Mouse (Mus musculus) heart, adult 2 months (tissue): Measurements from ENCODE around the gene Megf6. TPM values are rescaled to one million over a fixed set of nuclear protein-coding genes. Genes with fewer than 3 reads are reported as not detected.

ENCODE experiments used
- DNase-seq, 2 experiments: peaks; one replicate each; pipeline ENCODE4 v3.0.0; 2021
- H3K27ac ChIP-seq: fragments of 200-600 bp; 2 replicates; pipeline ENCODE4 v1.8.1; 2022
- H3K27me3 ChIP-seq: fragments of 200-500 bp; 2 replicates; pipeline ENCODE4 v1.6.1; 2012; ENCODE audit warnings: mild to moderate bottlenecking, low read length, inconsistent platforms, mixed read lengths; ENCODE audit not compliant: control insufficient read depth, insufficient read depth
- H3K36me3 ChIP-seq: fragments of 200-500 bp; 2 replicates; pipeline ENCODE4 v1.6.1; 2012; ENCODE audit warnings: low read length, inconsistent platforms; ENCODE audit not compliant: control insufficient read depth, insufficient read depth
- H3K4me1 ChIP-seq: fragments of 200-500 bp; 2 replicates; pipeline ENCODE4 v1.6.1; 2011; ENCODE audit warnings: low read length; ENCODE audit not compliant: control insufficient read depth, insufficient read depth
- H3K4me3 ChIP-seq: fragments of 200-600 bp; 2 replicates; pipeline ENCODE4 v1.8.1; 2022
- H3K79me2 ChIP-seq: fragments of 200-500 bp; replicated peaks from 2 replicates; pipeline ENCODE4 v1.6.1; 2012; ENCODE audit warnings: mild to moderate bottlenecking, inconsistent platforms, low read length, moderate library complexity, mixed read lengths; ENCODE audit not compliant: control insufficient read depth, insufficient read depth
- H3K9ac ChIP-seq: fragments of 200-500 bp; 2 replicates; pipeline ENCODE4 v1.6.1; 2012; ENCODE audit warnings: low read depth, mild to moderate bottlenecking, control low read depth, inconsistent platforms, low read length, mixed read lengths
- CTCF ChIP-seq: fragments of 200-600 bp; IDR thresholded peaks from 2 replicates; pipeline ENCODE4 v1.8.1; 2022; ENCODE audit warnings: antibody characterized with exemption, mild to moderate bottlenecking, moderate library complexity
- EP300 ChIP-seq: fragments of 200-500 bp; IDR thresholded peaks from 2 replicates; pipeline ENCODE4 v1.6.1; 2011; ENCODE audit warnings: low read depth, low read length, control low read depth; ENCODE audit not compliant: insufficient read depth
- POLR2A ChIP-seq: fragments of 200-500 bp; IDR thresholded peaks from 2 replicates; pipeline ENCODE4 v1.6.1; 2011; ENCODE audit warnings: mild to moderate bottlenecking, low read depth, low read length, control low read depth; ENCODE audit not compliant: insufficient read depth
- WGBS: fragments of 180-500 bp; shearing (Covaris S2); methylation state at CpG from one replicate; pipeline ENCODE4 v1.1.7; 2018; 5-methylcytosine and 5-hydroxymethylcytosine counted together
- intact Hi-C: fragments of 180-260 bp; cut with DNase I; formaldehyde crosslinking; loops from one replicate; pipeline ENCODE4 v1.15.1; 2025
- polyA plus RNA-seq: library from polyadenylated mRNA; depleted of rRNA; stranded (reverse); fragments of >200 nt; gene quantifications from 2 replicates; pipeline ENCODE4 v1.2.3, GENCODE M21; 2012
- total RNA-seq, 2 experiments: library from RNA; stranded (reverse); gene quantifications; 2 replicates each; pipeline ENCODE4 v1.2.3; 2021

The Megf6 gene
- total and polyA plus RNA-seq, 3 experiments: 4.1 to 4.9 (median 4.3) TPM

DNA sequence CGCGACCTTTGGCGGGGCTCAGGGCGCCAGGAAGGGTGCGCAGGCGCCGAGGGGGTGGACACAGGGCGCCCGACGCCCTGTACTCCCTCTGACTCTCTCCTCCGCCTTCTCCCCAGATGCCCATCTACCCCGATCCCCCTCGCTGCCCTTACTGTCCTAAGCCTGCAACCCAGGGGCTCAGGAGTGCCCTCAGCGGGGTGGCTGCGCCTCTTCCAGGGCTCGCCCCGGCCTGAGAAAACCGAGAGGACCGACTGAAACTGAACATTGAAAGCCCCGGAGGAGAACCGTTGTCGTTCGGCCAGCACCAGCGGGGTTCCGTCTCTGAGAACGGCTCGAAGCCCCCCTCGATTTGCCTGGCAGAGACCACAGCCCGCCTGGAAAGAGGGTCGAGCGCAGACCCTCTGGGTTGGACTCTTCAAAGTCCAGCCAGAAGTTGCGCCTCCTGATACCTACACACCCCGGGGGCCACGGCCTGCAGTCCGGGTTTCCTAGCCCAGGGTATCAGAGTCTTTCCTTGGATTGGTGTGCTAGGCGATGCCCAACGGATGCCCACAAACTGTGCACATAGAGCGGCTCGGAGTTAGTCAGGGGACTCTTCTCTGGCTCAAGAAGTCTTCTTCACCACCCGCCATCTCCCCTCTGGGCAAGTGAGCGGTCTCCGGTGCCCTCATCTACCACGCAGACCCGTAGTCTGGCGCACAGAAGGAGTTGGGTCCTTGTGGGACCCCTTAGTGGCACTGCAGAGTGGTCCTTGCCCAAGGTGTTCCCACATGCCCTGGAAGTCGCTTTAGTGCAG is 30.1 kb upstream of the Megf6 start:
- Histone ChIP-seq H3K79me2 (0 out of 2 replicates have a peak, but pooled peaks cover 2% of the 10 kb centered on the region), H3K36me3 (no peaks in the 10 kb centered on the region), H3K27ac (no peak overlapping the region), H3K9ac (peak overlapping the region; percentile 52), H3K27me3 (peaks cover 21% of the 10 kb centered on the region), H3K4me3 (peak overlapping the region; percentile 87), H3K4me1 (peaks cover 5% of the 10 kb centered on the region; the same call in 1 of the 2 replicates)
- 2% methylated on average over 37 of the region's 46 CpGs for WGBS
- intact Hi-C loops: loop anchor here (5.0 to 10.0 kb wide), 2 partner anchors 128 to 186 kb away; partner anchors contain the start of genes A430005L14Rik and Lrrc47
- TF ChIP-seq EP300: no peak
- TF ChIP-seq CTCF: no peak
- no peak for TF ChIP-seq POLR2A
- peak in 1 of 2 experiments; percentile 55 for DNase-seq

DNA sequence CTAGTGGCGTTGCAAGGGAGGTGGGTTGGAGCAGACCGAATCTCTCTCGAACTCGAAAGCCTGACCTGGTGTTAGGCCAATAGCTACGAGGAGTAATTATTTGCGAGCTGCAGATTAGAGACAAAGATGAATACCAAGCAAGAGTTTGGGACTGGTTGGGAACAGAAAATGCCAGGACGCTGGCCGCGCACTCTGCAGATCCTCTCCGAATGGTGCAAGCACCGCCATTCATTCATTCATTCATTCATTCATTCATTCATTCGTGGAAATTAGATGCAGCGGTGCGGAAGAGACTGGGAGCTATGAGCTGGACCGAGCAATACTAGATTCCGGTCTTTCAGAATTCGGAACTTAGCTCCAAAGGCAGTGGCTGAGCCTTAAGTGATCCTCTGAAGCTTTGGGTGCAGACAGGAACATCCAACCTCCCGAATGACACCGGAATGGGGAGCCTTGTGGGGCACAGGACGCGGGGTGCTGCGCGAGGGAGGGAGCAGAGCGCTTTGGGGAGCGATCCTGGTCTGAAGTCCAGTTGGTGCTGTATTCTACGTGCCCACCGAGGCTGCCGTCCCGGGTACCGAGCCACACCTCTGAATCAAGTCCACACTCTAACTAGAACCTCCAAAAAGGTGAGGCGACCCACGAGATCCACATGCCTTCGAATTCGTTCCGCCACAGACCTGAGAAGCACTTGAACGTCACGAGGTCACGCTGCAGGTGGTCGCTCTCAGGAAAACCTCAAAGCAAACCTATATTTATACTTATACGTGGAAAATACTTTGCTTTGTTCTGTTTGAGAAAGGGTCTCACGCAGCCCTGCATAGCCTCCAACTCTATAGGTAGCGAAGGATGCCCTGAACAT is 29.3 kb upstream of the Megf6 start:
- TF ChIP-seq CTCF: no peak
- no peak for TF ChIP-seq POLR2A
- no peak for DNase-seq
- H3K27ac ChIP-seq: no peak overlapping the region
- peaks cover 5% of the 10 kb centered on the region; the same call in 1 of the 2 replicates for H3K4me1 ChIP-seq
- peak overlapping the region; percentile 87 for H3K4me3 ChIP-seq
- 2% methylated on average over 42 of the region's 42 CpGs for WGBS
- 0 out of 2 replicates have a peak overlapping the region, but pooled peaks have one; percentile 17 for H3K9ac ChIP-seq
- H3K79me2 ChIP-seq: 0 out of 2 replicates have a peak, but pooled peaks cover 2% of the 10 kb centered on the region
- H3K27me3 ChIP-seq: peaks cover 21% of the 10 kb centered on the region
- H3K36me3 ChIP-seq: no peaks in the 10 kb centered on the region
- intact Hi-C loops: loop anchor here (5.0 to 10.0 kb wide), 2 partner anchors 129 to 186 kb away; partner anchors contain the start of genes A430005L14Rik and Lrrc47

GRCm38 (mm10) chr4:154142211-154143040 is 28.1 kb upstream of the Megf6 start, which contains the start of gene Wrap73:
Wrap73 (plus strand) TSS chr4:154142372.
- under 1% methylated on average over 49 of the region's 49 CpGs for WGBS
- Histone ChIP-seq H3K27me3 (peaks cover 21% of the 10 kb centered on the region), H3K4me1 (peaks cover 5% of the 10 kb centered on the region; the same call in 1 of the 2 replicates), H3K79me2 (0 out of 2 replicates have a peak, but pooled peaks cover 2% of the 10 kb centered on the region), H3K4me3 (peak within 1 kb of the TSS; percentile 87), H3K9ac (peak within 1 kb of the TSS; percentile 94), H3K27ac (peak within 1 kb of the TSS; percentile 93), H3K36me3 (no peaks in the 10 kb centered on the region)
- intact Hi-C loops: loop anchor here (2.0 to 10.0 kb wide), 3 partner anchors 16 to 188 kb away; partner anchors contain the start of genes A430005L14Rik and Lrrc47
- TF ChIP-seq POLR2A (peak; percentile 54; the same call in 1 of the 2 replicates), CTCF (peak; percentile 32), EP300 (no peak)
- peak; percentile 92 to 93 for DNase-seq

DNA sequence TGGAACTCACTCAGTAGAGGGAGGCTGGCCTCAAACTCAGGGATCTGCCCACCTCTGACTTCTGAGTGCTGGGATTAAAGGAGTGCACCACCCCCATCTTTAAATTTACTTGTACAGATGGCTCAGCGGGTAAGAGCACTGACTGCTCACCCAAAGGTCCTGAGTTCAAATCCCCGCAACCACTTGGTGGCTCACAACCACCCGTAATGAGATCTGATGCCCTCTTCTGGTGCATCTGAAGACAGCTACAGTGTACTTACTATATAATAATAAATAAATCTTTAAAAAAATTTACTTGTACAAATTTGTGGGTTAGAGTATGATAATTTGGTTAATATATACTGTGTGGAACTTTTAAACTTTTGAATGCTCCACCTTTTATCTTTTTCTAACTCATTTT is 25.8 kb upstream of the Megf6 start:
- no peak overlapping the region for H3K9ac ChIP-seq
- no peaks in the 10 kb centered on the region for H3K36me3 ChIP-seq
- intact Hi-C loops: loop anchor here (5.0 to 10.0 kb wide), 2 partner anchors 132 to 190 kb away; partner anchors contain the start of genes A430005L14Rik and Lrrc47
- peaks cover 14% of the 10 kb centered on the region for H3K27me3 ChIP-seq
- TF ChIP-seq EP300 (no peak), CTCF (0 out of 2 replicates have a peak, but pooled peaks have one; percentile 3), POLR2A (no peak)
- 82% methylated on average over 3 of the region's 3 CpGs for WGBS
- no peak for DNase-seq
- 0 out of 2 replicates have a peak, but pooled peaks cover 2% of the 10 kb centered on the region for H3K79me2 ChIP-seq
- no peak overlapping the region for H3K4me3 ChIP-seq
- peaks cover 5% of the 10 kb centered on the region; the same call in 1 of the 2 replicates for H3K4me1 ChIP-seq
- no peak overlapping the region for H3K27ac ChIP-seq

- Histone ChIP-seq H3K79me2 (0 out of 2 replicates have a peak, but pooled peaks cover 2% of the 10 kb centered on the region), H3K4me1 (peaks cover 2% of the 10 kb centered on the region; the same call in 1 of the 2 replicates), H3K36me3 (no peaks in the 10 kb centered on the region), H3K27me3 (peaks cover 2% of the 10 kb centered on the region; the same call in 1 of the 2 replicates), H3K4me3 (no peak overlapping the region), H3K9ac (no peak overlapping the region), H3K27ac (no peak overlapping the region)
- TF ChIP-seq POLR2A: no peak
- no peak for TF ChIP-seq EP300
- no peak for TF ChIP-seq CTCF
- intact Hi-C loops: loop anchor here (10.0 kb wide), 1 partner anchor 192 kb away; the partner anchor contains the start of gene A430005L14Rik
- WGBS: 61% methylated on average over 10 of the region's 10 CpGs
- no peak for DNase-seq
Measured at GRCm38 (mm10) chr4:154146342-154146741, 24.2 kb upstream of the Megf6 start.
